In genomic region chr6:125648964-125649363, GRCm38 (mm10) we compare ENCODE assay signal across 23 mouse cellular contexts. TPM values are rescaled to one million over a fixed set of nuclear protein-coding genes. Genes with fewer than 3 reads are reported as not detected.
A peak's percentile ranks its signal among the peaks of the same experiment; 100 is the strongest.
DNase-seq lines count a peak whose midpoint lies in the region; ATAC-seq and TF ChIP-seq lines count a peak whose summit lies in the region.
"Had no signal": no experiment of that assay in that cellular context is flagged by ENCODE, and none has a peak within 500 bp of the region (broad histone marks: within the 10 kb centered on the region; RNA-seq: fewer than 3 reads in every experiment).

No protein-coding gene starts in this region.

- no peaks in the 10 kb centered on the region for H3K27me3 ChIP-seq in hindbrain, postnatal 0 days (ENCODE audit: insufficient read depth, low read length)
- no peaks in the 10 kb centered on the region for H3K27me3 ChIP-seq in hindbrain, embryonic 14.5 days (ENCODE audit: control insufficient read depth, insufficient read depth, low read length)
- no peaks in the 10 kb centered on the region for H3K27me3 ChIP-seq in liver, postnatal 0 days (ENCODE audit: insufficient read depth, low read length)
- no peaks in the 10 kb centered on the region for H3K27me3 ChIP-seq in liver, embryonic 11.5 days (replicated peaks; ENCODE audit: control insufficient read depth, insufficient read depth, low read length)
- H3K27me3 ChIP-seq: embryonic facial prominence, embryonic 15.5 days; heart, embryonic 15.5 days; hindbrain, embryonic 13.5 days had no signal

- H3K4me1 ChIP-seq in hindbrain, postnatal 0 days (ENCODE audit: insufficient read depth, low read length), result no peaks in the 10 kb centered on the region
- no peaks in the 10 kb centered on the region for H3K4me1 ChIP-seq in hindbrain, embryonic 14.5 days (replicated peaks; ENCODE audit: control insufficient read depth, insufficient read depth, low read length)
- no peaks in the 10 kb centered on the region; the same call in 1 of the 2 replicates for H3K4me1 ChIP-seq in liver, postnatal 0 days (ENCODE audit: insufficient read depth)
- H3K4me1 ChIP-seq in liver, embryonic 11.5 days (replicated peaks; ENCODE audit: control insufficient read depth, insufficient read depth, low read length), result no peaks in the 10 kb centered on the region
- H3K4me1 ChIP-seq: embryonic facial prominence, embryonic 15.5 days; heart, embryonic 15.5 days; hindbrain, embryonic 13.5 days had no signal

- H3K9ac ChIP-seq in hindbrain, postnatal 0 days (replicated peaks; ENCODE audit: low read length), result no peak overlapping the region
- H3K9ac ChIP-seq in hindbrain, embryonic 14.5 days, result no peak overlapping the region
- no peak overlapping the region for H3K9ac ChIP-seq in liver, postnatal 0 days (replicated peaks)
- no peak overlapping the region for H3K9ac ChIP-seq in liver, embryonic 11.5 days (ENCODE audit: low read depth, low read length)
- H3K9ac ChIP-seq: embryonic facial prominence, embryonic 15.5 days; heart, embryonic 15.5 days; hindbrain, embryonic 13.5 days had no signal

- H3K27ac ChIP-seq in hindbrain, postnatal 0 days, result no peak overlapping the region
- H3K27ac ChIP-seq in hindbrain, embryonic 14.5 days, result no peak overlapping the region
- H3K27ac ChIP-seq in liver, postnatal 0 days (ENCODE audit: low read depth), result no peak overlapping the region
- H3K27ac ChIP-seq in liver, embryonic 11.5 days (ENCODE audit: low read depth, low read length), result no peak overlapping the region
- H3K27ac ChIP-seq: embryonic facial prominence, embryonic 15.5 days; heart, adult 2 months; heart, embryonic 15.5 days; hindbrain, embryonic 13.5 days had no signal

- no peaks in the 10 kb centered on the region for H3K9me3 ChIP-seq in hindbrain, postnatal 0 days (ENCODE audit: low read length)
- H3K9me3 ChIP-seq in hindbrain, embryonic 14.5 days (ENCODE audit: control insufficient read depth, low read length), result no peaks in the 10 kb centered on the region
- H3K9me3 ChIP-seq in liver, postnatal 0 days (ENCODE audit: low read length), result no peaks in the 10 kb centered on the region
- H3K9me3 ChIP-seq in liver, embryonic 11.5 days (ENCODE audit: control insufficient read depth, low read length), result no peaks in the 10 kb centered on the region
- H3K9me3 ChIP-seq: embryonic facial prominence, embryonic 15.5 days; heart, embryonic 15.5 days; hindbrain, embryonic 13.5 days had no signal

- no peaks in the 10 kb centered on the region for H3K36me3 ChIP-seq in hindbrain, postnatal 0 days (ENCODE audit: insufficient read depth, low read length)
- H3K36me3 ChIP-seq in hindbrain, embryonic 14.5 days (replicated peaks; ENCODE audit: control insufficient read depth, insufficient read depth), result no peaks in the 10 kb centered on the region
- H3K36me3 ChIP-seq in liver, postnatal 0 days (replicated peaks; ENCODE audit: insufficient read depth, low read length), result no peaks in the 10 kb centered on the region
- H3K36me3 ChIP-seq in liver, embryonic 11.5 days (ENCODE audit: control insufficient read depth, insufficient read depth, low read length), result no peaks in the 10 kb centered on the region
- H3K36me3 ChIP-seq: embryonic facial prominence, embryonic 15.5 days; heart, embryonic 15.5 days; hindbrain, embryonic 13.5 days had no signal

- H3K4me2 ChIP-seq in hindbrain, postnatal 0 days (ENCODE audit: low read depth, low read length), result no peak overlapping the region
- no peak overlapping the region for H3K4me2 ChIP-seq in hindbrain, embryonic 14.5 days (replicated peaks)
- no peak overlapping the region for H3K4me2 ChIP-seq in liver, postnatal 0 days (ENCODE audit: low read depth, low read length)
- H3K4me2 ChIP-seq in liver, embryonic 11.5 days, result no peak overlapping the region
- H3K4me2 ChIP-seq: embryonic facial prominence, embryonic 15.5 days; heart, embryonic 11.5 days; heart, embryonic 15.5 days; hindbrain, embryonic 13.5 days had no signal

- 70% methylated on average over 12 of the region's 12 CpGs for WGBS in hindbrain, postnatal 0 days
- 85% methylated on average over 12 of the region's 12 CpGs for WGBS in hindbrain, embryonic 14.5 days
- 60% methylated on average over 12 of the region's 12 CpGs for WGBS in liver, postnatal 0 days (ENCODE audit: insufficient replicate concordance)
- 81% methylated on average over 12 of the region's 12 CpGs for WGBS in liver, embryonic 11.5 days

- no peak overlapping the region for H3K4me3 ChIP-seq in hindbrain, postnatal 0 days (ENCODE audit: low read length)
- no peak overlapping the region for H3K4me3 ChIP-seq in hindbrain, embryonic 14.5 days (replicated peaks; ENCODE audit: low read length)
- no peak overlapping the region for H3K4me3 ChIP-seq in liver, postnatal 0 days (ENCODE audit: low read depth, low read length)
- H3K4me3 ChIP-seq in liver, embryonic 11.5 days (ENCODE audit: low read depth, low read length), result no peak overlapping the region
- H3K4me3 ChIP-seq: embryonic facial prominence, embryonic 15.5 days; erythroblast, embryonic 14.5 days; heart, adult 2 months; heart, embryonic 15.5 days; hindbrain, embryonic 13.5 days had no signal

- no peak for TF ChIP-seq EP300 in liver, postnatal 0 days (IDR thresholded peaks at IDR 0.05; ENCODE audit: low read depth)

- no peak for ATAC-seq in hindbrain, postnatal 0 days
- ATAC-seq in hindbrain, embryonic 14.5 days (ENCODE audit: low FRiP score), result no peak
- peak; percentile 72 for ATAC-seq in liver, postnatal 0 days
- no peak for ATAC-seq in liver, embryonic 11.5 days (replicated peaks; ENCODE audit: low FRiP score)
- no peak for ATAC-seq in erythroid progenitor cell, adult 5-6 weeks (replicated peaks; ENCODE audit: low FRiP score, poor library complexity, severe bottlenecking)
- ATAC-seq: forebrain, embryonic 16.5 days; intestine, postnatal 0 days had no signal

- no peak for TF ChIP-seq CTCF in hindbrain, postnatal 0 days (IDR thresholded peaks at IDR 0.05; ENCODE audit: low read depth)
- no peak for TF ChIP-seq CTCF in liver, postnatal 0 days (IDR thresholded peaks at IDR 0.05; ENCODE audit: low read depth)

- DNase-seq in hindbrain, postnatal 0 days (ENCODE audit: low spot score), result peak; percentile 17
- no peak for DNase-seq in hindbrain, embryonic 14.5 days (ENCODE audit: low spot score)
- peak; percentile 53 for DNase-seq in liver, postnatal 0 days
- DNase-seq in liver, embryonic 11.5 days (ENCODE audit: low spot score), result no peak
- peak; percentile 86 for DNase-seq in adrenal gland, adult 8-10 months
- peak; percentile 76 to 88 for DNase-seq in adrenal gland, postnatal 36 days
- no peak for DNase-seq in liver
- DNase-seq: cerebellum, adult 18-20 months; embryo, embryonic 11 days; gastrocnemius, postnatal 10 days; heart, adult 2 months; heart, postnatal 14 days had no signal

RNA-seq across cellular contexts. Expression of gene Ano2, which starts 41.3 kb away (rescaled TPM):
- total RNA-seq in hindbrain, postnatal 0 days (2014; rRNA removed), result 0.97 and 5.1 TPM in 2 replicates
- 1.1 and 1.4 TPM in 2 replicates for polyA plus RNA-seq in hindbrain, postnatal 0 days (2015; fragmentation: Nextera tagmentation; extraction: Ambion mirVana)
- 0.70 and 0.99 TPM in 2 replicates for polyA plus RNA-seq in hindbrain, embryonic 14.5 days (2014; fragmentation: Nextera tagmentation; extraction: Ambion mirVana)
- polyA plus RNA-seq in liver, postnatal 0 days (2015; fragmentation: Nextera tagmentation; extraction: Ambion mirVana), result not detected in 2 replicates
- polyA plus RNA-seq in liver, embryonic 11.5 days (2014; fragmentation: Nextera tagmentation; extraction: Ambion mirVana), result 0.10 and 0.36 TPM in 2 replicates
- total RNA-seq in adrenal gland, adult 8-10 months (2022), result under 1 TPM in 2 of 4 experiments, not detected in 2; 0.20 to 0.56 TPM
- total RNA-seq in adrenal gland, postnatal 36 days (2021), result under 1 TPM in 1 of 2 experiments, not detected in 1; 0.07 TPM
- total RNA-seq in erythroid progenitor cell, adult 5-6 weeks (2015; ENCODE audit: low replicate concordance), result not detected in 2 replicates
- total RNA-seq in erythroid progenitor cell, adult 5-6 weeks (2017; ENCODE audit: low replicate concordance), result not detected in 2 replicates
- total RNA-seq: common myeloid progenitor, adult 5-6 weeks; heart, postnatal 14 days; hematopoietic stem cell, adult 5-6 weeks had no signal
- polyA plus RNA-seq: gonadal fat pad, adult 2 months had no signal

Comparison
In these comparisons a context has a peak if more than half of its experiments do, and no peak if none do; other contexts are left out.
1. DNase-seq: peak in hindbrain, postnatal 0 days (single experiment), liver, postnatal 0 days (single experiment), adrenal gland, adult 8-10 months (single experiment) and adrenal gland, postnatal 36 days (2 of 2); none in hindbrain, embryonic 14.5 days (single experiment), liver, embryonic 11.5 days (single experiment) and liver (single experiment).